Mouse (Mus musculus): ENCODE results near the gene Thada.

The Thada gene

GRCm38 (mm10) chr17:84161231-84161854, 304.7 kb downstream of the Thada start:
- DNase-seq (ENCODE audit: low read depth), result no peak

DNA sequence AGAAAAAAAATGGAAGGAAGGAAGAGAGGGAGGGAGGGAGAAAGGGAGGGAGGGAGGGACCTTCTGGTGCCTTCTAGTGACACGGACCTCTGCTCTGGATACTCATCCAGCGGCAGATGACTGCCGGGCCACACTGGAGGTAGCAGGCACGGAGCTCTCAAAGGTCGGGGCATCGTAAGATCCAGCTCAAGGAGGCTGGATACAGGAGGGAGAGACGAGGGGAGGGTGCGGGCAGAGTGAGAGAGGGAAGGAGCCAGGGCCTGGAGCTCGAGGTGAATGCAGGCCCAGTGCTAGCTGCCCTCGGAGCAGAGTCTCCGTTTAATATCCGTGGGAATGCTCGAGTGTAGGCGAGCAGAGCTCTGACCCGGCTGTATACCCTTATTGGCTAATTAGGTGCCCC, 307.1 kb downstream of the Thada start:
- DNase-seq (ENCODE audit: low read depth), result no peak

GRCm38 (mm10) chr17:84158461-84158795, 307.6 kb downstream of the Thada start:
- no peak for DNase-seq (ENCODE audit: low read depth)

GRCm38 (mm10) chr17:84157743-84158460, 308.1 kb downstream of the Thada start:
- no peak for DNase-seq (ENCODE audit: low read depth)

DNA sequence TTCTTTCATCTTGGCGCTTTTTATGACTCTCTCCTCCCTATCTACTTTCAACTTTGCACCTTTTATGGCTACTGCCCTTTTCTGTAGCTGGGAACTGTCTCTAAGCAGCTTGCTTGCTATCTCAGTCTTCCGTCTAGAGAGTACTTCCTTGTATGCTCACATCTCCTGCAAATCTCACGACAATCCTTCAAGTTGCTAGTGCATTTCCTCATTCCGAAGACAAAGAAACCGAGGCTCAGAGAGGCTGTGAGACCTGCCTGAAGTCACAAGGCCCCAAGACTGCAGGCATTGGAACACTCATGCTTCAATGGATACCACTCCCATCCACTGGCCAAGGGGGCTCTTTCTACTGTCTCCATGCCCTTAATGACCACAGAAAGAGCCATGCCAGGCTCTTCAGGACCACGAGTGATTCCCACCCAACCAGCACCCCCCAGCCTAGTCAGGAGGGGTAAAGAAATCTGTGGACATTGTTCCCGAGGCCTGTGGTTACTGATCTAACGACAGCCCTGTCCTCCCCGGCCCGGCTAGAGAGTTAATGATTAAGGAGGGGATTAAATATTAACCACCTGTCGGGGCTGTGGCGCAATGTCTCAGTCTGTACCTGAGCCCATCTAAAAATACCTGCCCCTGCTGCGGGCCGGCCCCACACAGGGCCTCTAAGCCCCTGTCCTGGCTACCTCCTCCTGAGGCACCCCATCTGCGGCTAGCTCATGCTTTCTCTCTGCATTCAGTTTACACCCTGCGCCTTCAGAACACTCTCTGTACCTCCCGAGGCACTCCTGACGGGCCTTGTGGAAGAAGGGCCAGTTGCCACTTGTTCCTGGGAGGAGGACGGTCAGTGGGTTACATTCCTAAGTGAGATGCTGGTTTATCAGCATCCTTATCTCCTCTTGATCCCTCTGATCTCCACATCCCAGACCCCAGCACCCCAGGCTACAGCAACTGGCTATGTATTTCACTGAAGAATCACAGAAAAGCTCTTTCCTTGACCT, 309.0 kb downstream of the Thada start:
- no peak for DNase-seq (ENCODE audit: low read depth)

DNA sequence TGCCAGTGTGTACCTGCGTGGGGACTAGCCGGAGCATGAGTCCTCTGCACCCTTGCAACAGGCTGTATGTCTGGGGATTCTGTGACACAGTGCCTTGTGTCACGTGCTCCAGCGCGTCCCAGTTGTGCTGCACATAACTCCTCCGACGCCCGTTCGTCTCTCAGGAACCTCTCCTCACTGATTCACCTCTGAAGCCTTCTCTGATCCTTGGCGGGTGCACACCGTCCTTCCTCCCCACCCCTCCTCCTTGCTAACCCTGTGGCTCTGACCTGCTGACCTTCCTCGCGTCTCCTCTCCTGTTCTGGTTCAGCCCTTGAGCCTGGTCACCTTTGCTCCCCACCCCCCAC, 309.8 kb downstream of the Thada start:
- no peak for DNase-seq (ENCODE audit: low read depth)

GRCm38 (mm10) chr17:84155516-84156226, 310.3 kb downstream of the Thada start:
- DNase-seq (ENCODE audit: low read depth), result no peak

- DNase-seq (ENCODE audit: low read depth), result no peak
Measured at GRCm38 (mm10) chr17:84155029-84155338, 311.0 kb downstream of the Thada start.

DNA sequence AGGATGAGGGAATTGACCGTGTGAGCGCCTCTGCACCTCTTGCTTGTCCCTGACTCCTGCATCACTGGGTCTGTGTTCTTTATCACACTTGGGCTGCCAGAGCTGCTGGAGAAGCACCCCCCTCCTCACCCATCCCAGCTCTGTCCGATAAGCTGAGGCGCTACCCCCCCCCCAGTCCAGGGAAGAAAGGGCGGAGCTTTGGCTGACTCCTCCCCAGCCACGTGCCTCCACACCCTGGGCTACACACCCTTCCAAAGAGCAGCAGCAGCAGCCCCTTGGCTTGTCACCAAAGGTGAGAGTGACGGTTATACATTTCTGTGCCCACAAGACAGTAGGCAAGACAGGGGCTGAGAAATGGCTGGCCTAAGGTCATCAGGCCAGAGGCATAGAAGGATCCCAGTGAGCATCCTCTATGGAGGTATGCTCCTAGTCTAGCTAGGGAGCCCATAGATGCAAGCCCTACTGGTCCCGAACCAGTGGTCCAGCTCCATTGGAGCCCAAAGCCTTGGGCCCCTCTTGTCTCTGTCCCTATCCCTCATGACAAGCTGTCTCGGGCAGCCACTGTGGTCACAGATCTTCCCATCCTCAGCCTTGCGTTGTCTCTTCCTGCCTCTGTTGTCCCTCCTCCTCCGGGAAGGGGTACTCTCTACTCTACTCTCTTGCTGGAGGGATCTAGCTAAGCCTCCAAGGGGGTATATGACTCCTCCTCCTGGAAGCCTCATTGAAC, 311.5 kb downstream of the Thada start:
- DNase-seq (ENCODE audit: low read depth), result peak; percentile 65

GRCm38 (mm10) chr17:84152976-84153786, 312.8 kb downstream of the Thada start:
- peak; percentile 62 for DNase-seq (ENCODE audit: low read depth)

DNA sequence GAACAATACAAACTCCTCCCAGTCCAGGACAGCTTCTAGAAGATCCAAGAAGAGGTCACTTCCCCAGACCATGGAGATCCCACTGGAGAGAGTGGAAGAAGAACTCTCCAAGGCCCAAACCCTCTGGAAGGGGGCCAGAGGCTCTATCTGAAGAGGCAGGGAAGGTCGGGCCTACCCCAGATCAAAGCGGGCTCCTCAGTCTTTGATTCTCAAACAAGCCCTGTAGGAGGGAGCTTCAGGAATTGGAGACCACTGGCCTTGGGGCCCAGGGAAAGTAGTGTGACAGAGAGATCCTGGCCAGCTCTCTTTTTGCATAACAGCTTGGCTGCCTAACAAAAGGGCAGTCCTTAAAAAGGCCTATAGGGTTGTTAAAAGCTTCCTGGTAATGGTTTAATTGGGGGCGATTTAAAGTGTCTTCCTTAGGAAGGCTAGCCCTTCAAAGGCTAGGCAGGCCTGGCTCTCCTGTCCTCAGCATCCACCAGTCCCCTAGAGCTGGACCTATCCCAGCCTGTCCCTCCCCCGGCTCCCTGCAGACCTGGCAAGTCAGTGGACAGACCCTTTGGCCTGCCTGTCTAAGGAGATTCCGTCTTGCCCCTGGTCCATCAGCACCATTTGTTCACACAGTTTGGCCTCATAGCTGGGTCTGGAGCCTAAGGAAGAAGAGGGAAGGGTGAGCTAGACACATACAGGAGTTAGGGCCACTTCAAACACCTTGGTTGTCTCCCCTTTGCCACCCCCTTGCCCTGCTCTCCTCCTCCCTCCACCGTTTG, 313.6 kb downstream of the Thada start:
- DNase-seq (ENCODE audit: low read depth), result no peak

GRCm38 (mm10) chr17:84151306-84151705, 314.7 kb downstream of the Thada start:
- no peak for DNase-seq (ENCODE audit: low read depth)

DNA sequence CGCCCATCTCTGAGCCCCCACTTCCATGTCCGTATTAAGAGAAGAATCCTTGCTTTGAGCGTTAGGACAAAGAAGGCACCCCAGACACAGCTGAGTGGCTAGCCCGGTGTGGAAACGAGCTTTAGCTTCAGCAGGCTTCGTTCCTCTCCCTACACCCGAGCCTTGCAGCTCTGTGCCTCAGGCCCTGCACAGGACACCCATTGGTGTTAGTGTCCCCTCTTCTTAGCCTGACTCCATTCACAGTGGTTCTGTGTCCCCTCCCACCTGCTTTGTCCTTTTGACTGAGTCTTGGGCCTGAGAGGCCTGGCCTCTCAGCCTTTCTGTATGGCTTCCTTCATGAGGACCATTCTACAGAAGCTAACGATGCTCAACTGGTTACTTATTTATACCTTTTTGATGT, 315.7 kb downstream of the Thada start:
- DNase-seq (ENCODE audit: low read depth), result no peak

GRCm38 (mm10) chr17:84149566-84149965, 316.4 kb downstream of the Thada start:
- no peak for DNase-seq (ENCODE audit: low read depth)

- DNase-seq (ENCODE audit: low read depth), result no peak
Measured at GRCm38 (mm10) chr17:84148499-84149484, 317.2 kb downstream of the Thada start.

DNA sequence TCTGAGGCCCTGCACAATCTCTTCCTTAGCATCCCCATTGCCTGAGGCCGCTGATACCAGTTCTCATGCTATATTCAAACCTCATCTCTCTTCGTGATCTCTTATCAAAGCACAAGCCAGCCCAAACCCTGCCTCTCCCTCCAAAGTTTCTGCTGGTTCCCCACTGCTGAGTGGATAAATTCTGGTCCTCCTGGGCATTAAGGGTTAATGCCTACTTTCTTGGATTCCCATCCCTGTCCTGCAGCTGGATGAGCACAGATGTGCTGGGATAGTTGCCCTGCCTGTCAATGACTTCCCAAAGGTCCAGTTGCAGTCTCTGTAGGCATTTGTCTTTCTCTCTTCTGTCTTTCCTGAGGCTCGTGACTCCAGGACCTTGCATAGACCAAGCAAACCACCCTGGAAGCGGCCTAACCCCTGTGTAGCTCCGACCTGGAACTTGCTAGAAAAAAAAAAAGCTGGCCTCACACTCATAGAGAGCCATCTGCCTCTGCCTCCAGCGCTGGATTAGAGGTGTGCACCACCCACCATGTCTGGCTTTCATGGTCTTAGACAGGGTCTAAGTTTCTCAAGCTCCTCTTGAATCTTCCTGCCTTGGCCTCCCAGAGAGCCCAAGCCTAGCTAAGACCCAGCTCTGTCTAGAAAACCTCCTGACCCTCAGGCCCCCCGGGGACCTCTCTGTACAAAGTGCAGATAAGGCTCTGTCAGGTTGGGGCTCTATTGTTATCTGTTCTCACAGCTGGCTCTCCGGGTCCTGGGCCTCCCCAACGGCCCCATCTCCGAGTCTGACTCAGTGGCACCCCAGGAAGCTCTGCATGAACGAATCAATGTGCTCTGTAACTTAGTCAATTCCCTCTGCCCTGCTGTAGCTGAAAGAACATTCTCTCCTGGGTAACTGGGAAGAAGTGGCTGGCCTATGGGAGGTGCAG, 318.6 kb downstream of the Thada start:
- peak; percentile 81 for DNase-seq (ENCODE audit: low read depth)

- DNase-seq (ENCODE audit: low read depth), result no peak
Measured at GRCm38 (mm10) chr17:84146458-84147182, 319.4 kb downstream of the Thada start.
